Mouse (Mus musculus) adrenal gland, postnatal 14 days (tissue): Measurements from ENCODE around the gene Inha. TPM values are rescaled to one million over a fixed set of nuclear protein-coding genes. Genes with fewer than 3 reads are reported as not detected.

Experiments used
- DNase-seq: peaks from one replicate; pipeline ENCODE4 v3.0.0; 2021; ENCODE audit warnings: mixed read lengths
- long read RNA-seq, 2 experiments: library from polyadenylated mRNA; stranded (forward); transcript quantifications; one replicate each; pipeline ENCODE4 v2.0.0; 2021
- total RNA-seq: library from RNA; stranded (reverse); gene quantifications from 2 replicates; pipeline ENCODE4 v1.2.3, GENCODE M21; 2021

Inha gene
- 85.9 and 116 TPM in 2 replicates for total RNA-seq
- long read RNA-seq, experiment 1, transcript Inha-201 (2 exons, 1,475 nt): major isoform, 235 of 255 reads
- long read RNA-seq, experiment 1, partial matches to known transcripts: 0 of 255 reads
- long read RNA-seq, experiment 1, other reads (novel, unspliced or antisense): 20 of 255 reads
- long read RNA-seq, experiment 2, transcript Inha-201 (2 exons, 1,475 nt): major isoform, 167 of 178 reads
- long read RNA-seq, experiment 2, partial matches to known transcripts: 3 of 178 reads
- long read RNA-seq, experiment 2, other reads (novel, unspliced or antisense): 8 of 178 reads

DNA sequence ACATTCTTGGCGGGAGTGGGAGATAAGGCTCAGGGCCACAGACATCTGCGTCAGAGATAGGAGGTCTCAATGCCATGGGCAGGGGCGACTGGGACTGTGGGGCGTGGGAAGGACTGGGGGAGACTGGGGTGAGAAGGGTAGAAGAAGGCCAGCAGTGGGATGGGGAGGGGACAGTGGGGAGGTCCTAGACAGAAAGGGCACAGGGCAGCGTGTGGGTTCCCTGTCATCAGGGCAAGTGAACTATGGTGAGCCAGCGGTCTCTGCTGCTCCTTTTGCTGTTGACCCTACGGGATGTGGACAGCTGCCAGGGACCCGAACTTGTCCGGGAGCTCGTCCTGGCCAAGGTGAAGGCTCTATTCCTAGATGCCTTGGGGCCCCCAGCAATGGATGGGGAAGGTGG, at the start of gene Inha:
TSS of gene Inha (plus strand) at position 72 of the 400 bp plus-strand sequence.
- DNase-seq: peak; percentile 68

DNA sequence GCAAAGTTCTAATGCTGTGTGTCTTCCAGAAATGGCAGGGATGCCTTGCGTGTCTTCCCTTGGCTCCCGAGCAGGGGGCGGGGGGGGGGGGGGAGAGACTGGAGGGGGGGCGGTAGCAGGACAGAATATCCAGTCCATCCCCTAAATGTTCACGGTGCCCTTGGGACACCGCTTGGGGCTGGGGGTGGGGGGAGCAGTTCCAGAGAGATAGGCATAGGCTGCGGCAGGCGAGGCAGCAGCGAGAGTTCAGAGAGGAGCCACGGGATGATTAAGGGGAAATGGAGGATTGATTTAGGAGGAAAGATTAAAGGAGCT, 49.2 kb upstream of the Inha start:
- DNase-seq: no peak

DNA sequence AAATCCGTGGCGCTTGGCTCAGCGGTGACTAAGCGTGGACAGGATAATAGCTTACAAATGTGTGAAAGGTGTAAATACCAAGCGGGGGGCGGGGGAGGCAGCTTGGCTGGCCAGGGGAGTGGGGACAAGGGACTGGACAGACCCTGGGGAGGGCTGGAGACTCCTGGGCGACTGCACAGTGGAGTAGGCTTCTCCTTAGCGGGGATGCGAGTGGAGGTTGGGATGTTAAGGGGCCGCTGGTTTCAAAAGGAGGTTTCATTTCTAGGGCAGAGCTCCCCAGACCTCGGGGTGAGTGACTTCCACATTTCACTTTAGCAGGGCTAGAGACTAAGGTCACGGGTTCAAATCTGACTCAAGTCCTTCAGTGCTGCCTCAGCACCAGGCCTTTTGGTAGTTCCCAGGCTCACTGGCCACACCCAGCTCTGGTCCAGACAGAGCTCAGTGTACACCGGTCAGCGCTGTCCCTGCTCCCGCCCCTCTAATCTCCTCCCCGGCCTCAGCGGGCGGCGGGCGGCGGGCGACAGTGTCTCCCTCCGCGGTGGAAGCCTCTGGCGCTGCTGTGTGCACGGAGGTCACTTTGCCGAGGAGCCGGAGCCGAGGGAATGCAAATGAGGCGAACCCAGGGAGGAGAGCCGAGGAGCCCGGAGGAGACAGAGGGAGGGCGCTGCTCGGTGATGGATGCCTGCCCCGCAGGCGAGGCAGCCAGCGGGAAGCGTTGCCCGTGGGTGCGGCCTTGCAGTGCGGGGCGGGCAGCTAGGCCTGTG, 48.7 kb upstream of the Inha start:
- DNase-seq: peak; percentile 63

DNA sequence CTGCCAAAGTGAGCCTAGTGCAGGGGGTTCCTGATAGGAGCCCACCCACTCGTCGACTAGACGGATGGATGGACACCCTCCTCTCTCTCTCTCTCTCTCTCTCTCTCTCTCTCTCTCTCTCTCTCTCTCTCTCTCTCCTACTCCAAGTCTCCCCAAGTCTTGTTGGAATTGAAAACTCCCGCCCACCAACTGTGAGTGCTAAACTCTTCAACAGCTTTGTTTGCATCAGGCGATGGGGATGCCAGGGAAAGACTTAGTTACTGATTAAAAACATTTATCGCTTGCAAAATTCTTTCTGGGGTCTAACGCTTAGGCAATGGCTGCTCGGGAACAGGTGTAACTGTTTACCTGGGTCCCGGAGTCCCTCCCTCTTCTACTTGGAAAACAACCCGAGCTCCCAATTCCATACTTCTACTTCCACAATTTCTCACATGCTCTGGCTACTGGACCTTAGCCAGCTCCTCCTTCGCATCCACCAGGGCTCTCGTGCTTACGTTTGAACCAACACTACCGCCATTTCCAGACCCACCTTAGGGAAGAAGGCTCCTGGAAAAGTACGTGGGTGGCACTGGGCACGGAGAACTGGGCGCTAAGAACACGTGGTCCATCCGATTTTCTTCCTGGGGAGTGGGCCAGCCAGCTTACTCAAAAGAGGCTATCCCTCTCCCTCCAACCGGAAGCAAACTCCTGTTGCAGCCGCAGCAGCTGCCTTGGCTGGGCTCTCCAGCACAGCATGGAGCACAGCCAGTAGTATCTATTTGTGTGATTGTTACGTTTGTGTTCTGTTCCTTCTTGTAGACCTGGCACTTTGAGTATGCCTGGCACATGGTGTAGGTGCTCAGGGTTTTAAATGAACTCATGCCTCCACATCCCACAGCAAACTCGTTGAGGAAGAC, 47.8 kb upstream of the Inha start:
- no peak for DNase-seq

DNA sequence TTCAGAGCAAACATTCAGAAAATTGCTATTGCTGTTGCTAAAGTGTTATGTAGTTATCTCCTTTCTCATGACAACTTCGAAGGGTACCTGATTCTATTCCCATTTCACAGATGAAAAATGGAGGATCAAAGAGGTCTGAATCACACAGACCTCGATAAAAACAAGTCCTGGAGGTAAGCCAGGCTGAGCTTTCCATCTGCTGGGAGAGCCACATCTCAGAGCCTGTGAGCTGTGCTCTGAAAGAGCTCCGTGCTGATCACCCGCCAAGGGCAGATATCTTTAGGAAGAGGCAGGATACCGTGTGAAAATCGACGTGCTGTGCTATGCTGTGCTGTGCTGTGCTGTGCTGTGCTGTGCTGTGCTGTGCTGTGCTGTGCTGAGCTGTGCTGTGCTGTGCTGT, 46.6 kb upstream of the Inha start:
- DNase-seq: no peak

DNA sequence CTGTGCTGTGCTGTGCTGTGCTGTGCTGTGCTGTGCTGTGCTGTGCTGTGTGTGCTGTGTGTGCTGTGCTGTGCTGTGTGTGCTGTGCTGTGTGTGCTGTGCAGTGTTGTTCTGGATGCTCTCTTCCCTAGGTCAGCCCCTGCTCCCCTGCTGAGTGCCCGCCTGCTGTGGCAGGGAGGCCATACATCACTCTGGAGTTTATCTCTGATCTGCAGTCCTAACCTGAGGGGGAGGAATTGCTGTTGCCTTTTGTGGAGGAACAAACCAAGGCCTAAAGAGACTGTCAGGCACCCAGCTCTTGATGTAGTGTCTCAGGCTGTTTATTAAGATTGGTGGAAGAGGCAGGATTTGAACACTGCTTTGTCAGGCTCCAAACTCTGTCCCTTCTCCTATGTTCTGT, 44.2 kb upstream of the Inha start:
- DNase-seq: no peak

DNA sequence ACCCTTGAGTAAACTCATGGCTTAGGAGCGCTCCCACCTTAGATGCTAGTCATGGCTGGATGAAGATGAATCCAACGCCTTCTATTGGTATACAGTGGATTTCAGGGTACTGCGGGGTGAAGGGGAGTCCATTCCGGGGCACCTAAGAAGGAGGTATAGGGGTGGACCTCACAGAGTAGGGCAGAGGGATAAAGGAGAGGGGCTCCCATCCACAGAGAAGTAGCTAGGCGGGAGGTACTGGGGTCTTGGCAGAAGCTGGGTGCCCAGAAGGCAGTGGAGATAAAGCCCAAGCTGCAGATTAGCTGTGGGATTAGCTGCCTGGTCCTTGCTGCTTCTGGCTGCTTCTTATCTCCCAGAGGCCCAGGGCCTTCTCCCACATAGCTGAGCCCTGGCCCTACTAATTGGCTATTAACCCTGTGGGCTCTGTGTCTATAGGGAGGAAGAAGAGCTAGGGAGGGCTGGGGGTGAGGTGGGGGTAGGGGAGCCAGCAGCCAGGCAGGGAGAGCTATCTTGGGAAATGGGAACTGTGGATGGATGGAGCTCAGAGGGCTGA, 43.1 kb upstream of the Inha start:
- DNase-seq: no peak

DNA sequence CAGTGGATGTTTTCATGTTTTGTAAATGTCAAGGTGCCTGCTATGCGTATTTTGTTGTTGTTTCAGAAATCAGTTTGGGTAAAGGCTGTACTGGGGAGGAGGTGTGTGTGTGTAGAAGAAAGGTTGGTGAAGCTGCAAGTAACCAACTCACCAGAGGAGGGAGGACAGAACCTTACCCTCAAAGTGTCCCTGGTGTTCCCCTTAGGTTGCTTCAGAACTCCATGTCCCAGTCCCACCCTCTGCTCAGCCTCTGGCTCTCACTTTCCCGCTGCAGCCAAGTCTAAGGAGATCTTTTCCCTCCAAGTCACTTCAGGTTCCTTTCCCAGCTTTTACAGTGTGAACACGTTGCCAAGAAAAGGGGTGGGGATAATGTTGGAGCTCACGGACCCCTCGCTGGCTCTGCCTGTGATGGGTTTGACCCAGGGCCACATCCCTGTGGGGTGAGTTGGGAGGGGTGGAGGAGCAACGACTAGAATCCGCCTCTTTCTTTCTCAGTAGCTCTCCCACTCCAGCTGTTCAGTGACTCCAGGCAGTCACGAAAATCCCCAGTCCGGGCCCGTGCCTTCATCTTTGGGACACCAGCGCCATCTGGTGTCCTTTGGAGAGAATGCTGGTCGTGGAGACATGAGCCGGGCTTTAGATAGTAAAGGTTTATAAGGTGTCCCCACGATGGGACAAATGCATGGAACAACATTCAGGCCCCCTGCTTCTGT, 39.5 kb upstream of the Inha start:
- peak; percentile 90 for DNase-seq

DNA sequence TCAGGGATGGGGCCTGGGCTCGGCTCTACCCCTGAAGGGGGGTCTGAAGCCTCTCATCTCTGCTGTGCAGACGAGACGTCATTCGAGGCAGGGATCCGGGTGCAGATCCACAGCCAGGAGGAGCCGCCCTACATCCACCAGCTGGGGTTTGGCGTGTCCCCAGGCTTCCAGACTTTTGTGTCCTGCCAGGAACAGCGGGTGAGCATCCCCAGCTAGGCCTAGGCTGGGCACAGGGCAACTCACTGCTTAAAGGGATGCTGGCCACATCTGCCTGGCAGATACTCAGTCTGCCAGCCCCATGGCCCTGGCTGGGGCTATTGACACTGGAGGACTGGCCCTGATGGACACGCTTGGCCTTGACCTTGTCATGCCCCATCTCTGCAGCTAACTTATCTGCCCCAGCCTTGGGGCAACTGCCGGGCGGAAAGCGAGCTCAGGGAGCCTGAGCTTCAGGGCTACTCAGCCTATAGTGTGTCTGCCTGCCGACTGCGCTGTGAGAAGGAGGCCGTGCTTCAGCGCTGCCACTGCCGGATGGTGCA, 37.5 kb upstream of the Inha start:
- peak; percentile 76 for DNase-seq

DNA sequence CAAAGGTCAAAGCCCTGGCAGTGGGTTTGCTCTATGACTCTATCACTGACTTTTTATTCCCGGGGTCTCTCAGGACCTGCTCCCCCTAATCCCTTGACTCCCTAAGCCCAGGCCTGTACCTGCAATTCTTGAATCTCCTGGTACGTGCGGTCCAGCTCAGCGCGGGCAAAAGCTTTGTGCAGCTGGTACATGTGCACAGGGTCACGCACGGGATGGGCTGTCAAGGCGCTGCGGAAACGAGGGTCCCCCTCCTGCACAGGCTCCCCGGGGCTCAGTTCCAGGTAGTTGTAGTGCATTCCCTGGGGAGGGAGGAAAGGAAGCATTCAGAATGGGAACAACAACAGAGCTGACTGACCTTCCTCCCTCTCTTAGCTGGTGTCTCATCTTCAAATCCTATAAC, 30.4 kb upstream of the Inha start:
- DNase-seq: no peak

DNA sequence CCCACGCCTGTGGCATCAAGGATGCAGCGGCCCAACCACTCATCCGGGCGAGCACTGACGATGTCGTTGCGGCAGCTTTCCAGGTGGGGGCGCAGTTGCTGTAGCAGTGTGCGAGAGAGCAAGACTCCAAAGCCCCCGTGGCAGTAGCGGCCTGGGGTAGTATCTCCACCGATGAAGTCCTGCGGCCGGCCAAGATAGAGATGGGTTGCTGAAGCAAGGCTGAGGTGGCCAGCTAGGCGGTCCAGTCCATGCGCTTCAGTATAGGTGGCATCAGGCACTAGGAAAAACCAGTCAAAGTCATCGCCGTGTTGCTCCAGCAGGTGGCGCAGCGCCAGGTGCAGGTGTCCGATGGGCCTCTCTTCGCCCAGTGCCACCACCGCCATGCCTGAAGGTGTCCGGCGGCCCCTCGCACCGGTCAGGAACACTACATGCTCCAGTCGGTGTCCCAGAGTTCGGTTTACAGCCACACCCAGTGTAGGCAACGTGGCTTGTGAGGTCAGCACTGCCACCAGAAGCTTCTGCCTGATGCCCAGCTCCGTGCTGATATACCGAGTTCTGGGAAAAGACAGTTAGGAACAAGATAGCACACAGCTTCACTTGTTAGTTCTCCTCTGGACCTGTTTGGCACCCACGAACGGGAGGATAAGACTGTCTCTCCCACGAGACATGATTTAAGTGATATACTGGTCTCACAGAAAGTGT, 29.5 kb upstream of the Inha start:
- peak; percentile 91 for DNase-seq

DNA sequence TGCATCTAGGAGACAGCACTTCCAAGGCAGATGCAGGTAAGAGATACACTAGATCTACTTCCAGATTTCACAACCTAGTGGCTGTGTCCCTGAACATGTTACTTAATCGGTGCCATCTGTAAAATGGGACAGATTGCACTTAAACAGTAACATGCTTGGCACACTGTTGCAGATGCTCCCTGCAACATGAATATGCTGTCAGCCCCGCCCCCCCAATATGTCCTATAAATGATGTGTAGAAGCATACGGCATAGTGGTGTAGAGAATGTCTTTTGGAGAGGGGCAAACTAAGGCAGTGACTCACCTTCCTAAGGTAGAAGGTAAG, 28.9 kb upstream of the Inha start:
- DNase-seq: no peak

DNA sequence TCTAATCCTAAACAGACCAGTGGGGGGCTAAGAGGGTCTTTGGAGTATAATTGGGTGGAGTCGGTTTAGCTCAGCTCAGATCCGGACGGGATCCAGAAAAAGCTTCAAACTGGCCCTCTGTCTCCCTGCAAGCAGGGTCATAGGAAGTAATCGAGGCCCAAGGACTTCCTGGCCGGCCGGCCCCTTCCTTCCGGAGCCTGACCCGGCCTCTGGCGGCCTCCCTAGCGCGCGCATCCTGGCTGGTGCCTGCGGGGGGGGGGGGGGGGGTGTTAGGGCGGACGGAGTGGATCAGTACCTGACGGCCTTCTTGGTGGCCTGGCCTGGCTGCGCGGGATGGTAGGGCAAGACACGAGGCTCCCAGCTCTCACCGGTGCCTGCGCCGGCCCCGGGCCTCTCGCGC, 28.4 kb upstream of the Inha start:
- DNase-seq: peak; percentile 73

DNA sequence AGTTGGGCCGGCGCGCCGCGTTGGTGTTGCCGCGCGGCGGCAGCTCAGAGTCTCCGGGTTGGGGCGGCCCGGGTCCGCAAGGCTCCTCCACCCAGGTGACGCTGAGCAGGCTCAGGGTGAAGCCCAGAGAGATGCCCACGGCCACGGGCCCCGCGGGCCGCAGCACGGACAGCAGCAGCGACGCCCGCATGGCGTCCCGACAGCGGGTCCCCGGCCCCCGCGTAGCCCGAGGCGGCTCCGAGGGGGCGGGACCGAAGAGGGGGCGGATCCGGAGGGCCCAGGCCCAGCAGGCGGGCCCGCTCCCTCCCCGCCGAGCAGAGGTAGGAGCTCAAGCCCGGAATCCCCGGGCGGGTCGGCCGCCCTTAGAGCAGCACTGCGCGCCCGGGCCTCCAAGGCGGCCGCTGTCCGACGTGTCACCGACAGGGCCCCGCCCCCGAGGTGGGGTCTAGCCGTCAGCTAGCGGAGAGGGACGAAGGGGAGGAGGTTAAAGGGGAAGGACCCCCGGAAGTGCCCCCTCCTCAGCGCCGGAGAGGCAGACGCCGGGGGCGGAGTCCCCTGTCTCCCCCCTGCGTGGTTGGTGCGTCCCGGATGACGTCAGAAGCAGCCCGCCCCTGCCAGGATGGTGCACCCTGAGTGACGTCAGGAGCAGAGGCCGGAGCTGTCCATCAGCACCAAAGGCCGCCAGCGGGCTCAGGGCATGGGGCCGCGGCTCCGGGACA, 27.8 kb upstream of the Inha start, which contains the start of the genes Chpf and Tmem198:
TSS of gene Chpf (minus strand) at position 392 of the 719 bp plus-strand sequence.
TSS of gene Tmem198 (plus strand) at position 617 of the 719 bp plus-strand sequence.
- DNase-seq: peak; percentile 99

DNA sequence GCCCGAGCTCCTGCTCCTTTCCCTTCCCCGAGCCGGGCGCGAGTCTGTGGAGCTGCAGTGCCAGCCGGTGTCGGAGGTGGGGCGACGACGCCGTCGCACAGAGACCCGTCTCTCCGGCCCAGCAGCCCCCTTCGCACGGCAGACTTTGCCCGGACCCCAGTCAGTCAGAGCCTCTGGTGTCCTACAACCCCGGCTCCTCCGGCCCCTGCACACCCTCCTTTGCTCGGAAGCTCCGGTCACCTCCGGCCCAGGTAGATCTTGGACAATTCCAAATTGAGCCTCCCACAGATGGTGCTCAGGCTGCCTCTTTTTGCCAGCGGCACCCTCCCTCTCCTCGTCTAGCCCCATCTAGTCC, 27.3 kb upstream of the Inha start:
- no peak for DNase-seq

DNA sequence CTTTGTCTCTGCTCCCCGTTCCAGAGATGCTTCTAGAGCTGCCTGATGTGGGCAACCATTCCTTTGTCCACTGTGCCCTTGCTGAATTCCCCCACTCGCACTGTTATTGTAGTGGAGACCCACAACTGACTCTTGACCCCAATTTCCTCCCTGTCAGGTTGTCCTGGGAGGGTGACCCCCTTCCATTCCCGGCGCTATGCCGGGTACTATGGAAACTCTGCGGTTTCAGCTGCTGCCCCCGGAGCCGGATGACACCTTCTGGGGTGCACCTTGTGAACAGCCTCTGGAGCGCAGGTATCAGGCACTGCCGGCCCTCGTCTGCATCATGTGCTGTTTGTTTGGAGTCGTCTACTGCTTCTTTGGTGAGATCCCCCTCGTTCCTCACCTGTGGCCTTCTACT, 26.8 kb upstream of the Inha start:
- DNase-seq: no peak

DNA sequence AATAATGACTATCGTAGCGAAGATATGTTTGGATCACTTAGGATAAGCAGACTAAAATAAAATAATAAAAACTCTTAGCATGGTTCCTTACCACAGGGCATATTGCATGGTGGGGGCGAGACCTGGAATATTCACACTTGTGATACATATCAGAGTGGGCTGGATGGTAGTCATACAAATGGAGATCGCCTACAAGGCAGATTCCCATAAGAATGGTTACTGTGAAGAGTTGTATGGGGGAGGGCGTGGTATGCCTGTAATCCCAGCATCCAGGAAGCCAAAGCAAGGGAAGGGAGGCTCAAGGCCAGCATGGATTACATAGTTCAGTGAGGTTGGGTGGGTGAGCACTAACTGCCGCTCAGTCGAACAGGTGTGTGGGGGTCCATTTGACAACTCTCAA, 26.1 kb upstream of the Inha start:
- no peak for DNase-seq

DNA sequence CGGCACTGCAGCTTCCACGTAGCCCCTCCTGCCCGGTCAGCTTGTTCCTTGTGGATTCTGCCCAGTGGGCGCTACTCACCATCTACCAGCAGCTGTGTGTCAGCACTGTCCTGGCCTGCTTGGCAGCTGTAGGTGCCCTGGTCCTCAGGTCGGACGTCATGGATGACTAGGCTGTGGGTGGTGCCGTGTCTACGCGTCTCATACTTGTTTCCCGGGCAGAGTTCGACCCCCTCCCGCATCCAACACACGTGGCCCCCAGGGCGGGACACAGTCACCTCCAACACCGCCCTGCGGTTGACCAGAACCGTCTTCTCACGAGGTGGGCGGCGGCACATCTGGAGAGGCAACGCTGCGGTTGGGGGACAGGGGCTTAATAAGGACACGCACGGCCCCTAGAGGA, 20.3 kb upstream of the Inha start:
- DNase-seq: no peak

DNA sequence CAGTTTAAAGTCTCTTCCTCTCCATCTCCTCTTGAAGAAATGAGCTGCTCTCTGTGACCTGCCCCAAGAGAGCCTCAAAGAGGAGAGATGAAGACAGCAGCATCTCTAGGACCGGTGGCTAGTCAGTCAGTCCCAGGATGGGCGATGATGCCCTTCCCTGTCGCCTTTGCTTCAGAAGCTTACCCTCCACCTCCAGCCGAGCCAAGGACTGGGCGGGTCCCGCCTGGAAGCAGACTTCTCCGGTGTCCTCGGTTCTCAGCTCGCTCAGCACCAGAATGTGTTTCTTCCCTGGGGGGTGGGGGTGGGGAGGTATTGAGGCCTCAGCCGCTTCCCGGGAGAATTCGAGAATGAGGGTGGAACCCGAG, 19.9 kb upstream of the Inha start:
- peak; percentile 51 for DNase-seq

DNA sequence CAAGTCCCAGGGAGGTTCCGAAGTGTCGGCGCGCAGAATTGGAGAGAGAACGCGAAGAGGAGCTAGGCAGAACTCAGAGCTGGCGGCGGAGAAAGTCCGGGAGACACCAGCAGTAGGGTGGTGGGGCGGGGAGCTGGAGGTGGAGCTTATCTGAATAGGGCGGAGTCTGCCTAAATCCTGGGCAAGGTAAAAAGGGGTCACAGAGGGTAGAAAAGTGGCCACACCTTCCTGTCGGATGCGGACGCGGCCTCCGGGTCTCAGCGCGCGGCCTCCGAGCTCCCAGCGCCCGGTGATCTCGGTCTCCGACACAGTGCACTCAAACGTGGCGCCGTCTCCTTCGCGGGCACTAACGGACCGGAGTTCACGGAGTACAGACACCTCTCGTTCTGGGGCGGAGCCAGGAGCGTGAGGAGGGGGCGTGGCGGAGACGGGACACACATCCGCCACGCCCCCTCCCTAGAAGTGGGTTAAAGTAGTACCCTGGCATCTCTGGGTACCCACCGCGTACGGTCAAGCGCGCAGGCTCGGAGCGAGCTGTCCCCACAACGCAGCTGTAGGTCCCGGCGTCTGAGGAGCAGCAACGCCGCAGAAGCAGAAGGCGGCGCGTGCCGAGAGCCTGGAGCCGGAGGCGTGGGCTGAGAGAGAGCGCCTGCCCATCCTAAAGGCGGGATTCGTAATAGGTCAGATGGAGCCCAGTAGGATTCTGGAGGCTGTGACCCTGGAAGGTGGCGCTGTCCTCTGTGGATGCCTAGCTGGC, 19.3 kb upstream of the Inha start:
- peak; percentile 92 for DNase-seq
